Mouse (Mus musculus) MEL (cell line): Measurements from ENCODE around the gene Chst14. TPM values are rescaled to one million over a fixed set of nuclear protein-coding genes. Genes with fewer than 3 reads are reported as not detected.

Experiments used
- DNase-seq: peaks from one replicate; pipeline ENCODE4 v3.0.0; 2011; ENCODE audit warnings: low read depth, low spot score
- H3K27ac ChIP-seq: 2 replicates; pipeline ENCODE4 v1.5.1; 2012; ENCODE audit warnings: low read depth, mild to moderate bottlenecking, control low read depth, low read length, moderate library complexity; ENCODE audit not compliant: control insufficient read depth
- H3K27me3 ChIP-seq, 2 experiments: fragments of 150-350 bp in 1 of 2; sonication (generic) in 1 of 2; 2 replicates each; pipeline ENCODE4 v1.6.1; 2012; ENCODE audit warnings: low read length in 2 of 2, mild to moderate bottlenecking in 2 of 2, improper control_type of control experiment in 1 of 2, moderate library complexity in 1 of 2; ENCODE audit not compliant: insufficient read depth in 2 of 2, control insufficient read depth in 1 of 2
- H3K36me3 ChIP-seq, 2 experiments: 2 replicates each; pipeline ENCODE4 v1.6.1; 2012 to 2014; ENCODE audit warnings: low read length in 2 of 2, improper control_type of control experiment in 1 of 2, inconsistent platforms in 1 of 2, mild to moderate bottlenecking in 1 of 2; ENCODE audit not compliant: insufficient read depth in 2 of 2, control insufficient read depth in 1 of 2
- H3K4me1 ChIP-seq, 2 experiments: fragments of 150-350 bp in 1 of 2; sonication (generic) in 1 of 2; 2 replicates each; pipeline ENCODE4 v1.6.1; 2012; ENCODE audit warnings: low read length in 2 of 2, improper control_type of control experiment in 1 of 2, mild to moderate bottlenecking in 1 of 2; ENCODE audit not compliant: insufficient read depth in 2 of 2, control insufficient read depth in 1 of 2
- H3K4me3 ChIP-seq, 2 experiments: fragments of 150-350 bp in 1 of 2; sonication (generic) in 1 of 2; 2 replicates each; pipeline ENCODE4 v1.5.1; 2012; ENCODE audit warnings: low read depth in 2 of 2, low read length in 2 of 2, mild to moderate bottlenecking in 2 of 2, moderate library complexity in 2 of 2, control low read depth in 1 of 2, improper control_type of control experiment in 1 of 2; ENCODE audit not compliant: control insufficient read depth in 1 of 2, insufficient read depth in 1 of 2
- H3K79me2 ChIP-seq: 2 replicates; pipeline ENCODE4 v1.6.1; 2012; ENCODE audit warnings: mild to moderate bottlenecking, low read length, moderate library complexity; ENCODE audit not compliant: control insufficient read depth, poor library complexity, insufficient read depth
- H3K9ac ChIP-seq: 2 replicates; pipeline ENCODE4 v1.6.1; 2012; ENCODE audit warnings: low read depth, mild to moderate bottlenecking, control low read depth, low read length, moderate library complexity; ENCODE audit not compliant: control insufficient read depth, poor library complexity, severe bottlenecking
- H3K9me3 ChIP-seq: fragments of 150-350 bp; sonication (generic); replicated peaks from 2 replicates; pipeline ENCODE4 v1.6.1; 2012; ENCODE audit warnings: mild to moderate bottlenecking, low read length, improper control_type of control experiment, moderate library complexity; ENCODE audit not compliant: insufficient read depth
- CHD1 ChIP-seq: IDR thresholded peaks from 2 replicates; pipeline ENCODE4 v1.6.1; 2012; ENCODE audit warnings: low read depth, mild to moderate bottlenecking, inconsistent platforms, low read length, improper control_type of control experiment
- EP300 ChIP-seq, 2 experiments: IDR thresholded peaks; 2 replicates each; pipeline ENCODE4 v1.6.1; 2011; ENCODE audit warnings: improper control_type of control experiment in 2 of 2, low read length in 2 of 2, low read depth in 1 of 2, mild to moderate bottlenecking in 1 of 2
- ETS1 ChIP-seq: IDR thresholded peaks from 2 replicates; pipeline ENCODE4 v1.6.1; 2012; ENCODE audit warnings: low read depth, mild to moderate bottlenecking, inconsistent platforms, low read length, improper control_type of control experiment, moderate library complexity
- GATA1 ChIP-seq: IDR thresholded peaks from 2 replicates; pipeline ENCODE4 v1.6.1; 2011; ENCODE audit warnings: low read depth, low read length, improper control_type of control experiment
- HCFC1 ChIP-seq: IDR thresholded peaks from 2 replicates; pipeline ENCODE4 v1.6.1; 2012; ENCODE audit warnings: low read depth, mild to moderate bottlenecking, inconsistent platforms, low read length, improper control_type of control experiment, moderate library complexity
- MAX ChIP-seq: IDR thresholded peaks from 2 replicates; pipeline ENCODE4 v1.6.1; 2011; ENCODE audit warnings: low read length, improper control_type of control experiment
- MAZ ChIP-seq: IDR thresholded peaks from 2 replicates; pipeline ENCODE4 v1.6.1; 2012; ENCODE audit warnings: low read depth, mild to moderate bottlenecking, inconsistent platforms, low read length, improper control_type of control experiment
- MEF2A ChIP-seq: IDR thresholded peaks from 2 replicates; pipeline ENCODE4 v1.6.1; 2014; ENCODE audit warnings: low read depth, mild to moderate bottlenecking, inconsistent platforms, low read length, improper control_type of control experiment; ENCODE audit not compliant: poor library complexity, insufficient replicate concordance, severe bottlenecking; ENCODE audit errors: extremely low read depth
- MXI1 ChIP-seq: IDR thresholded peaks from 2 replicates; pipeline ENCODE4 v1.6.1; 2011; ENCODE audit warnings: mild to moderate bottlenecking, low read depth, low read length, improper control_type of control experiment
- MYB ChIP-seq: IDR thresholded peaks from 2 replicates; pipeline ENCODE4 v1.6.1; 2011; ENCODE audit warnings: mild to moderate bottlenecking, low read depth, low read length, improper control_type of control experiment
- MYC ChIP-seq: IDR thresholded peaks from 2 replicates; pipeline ENCODE4 v1.6.1; 2011; ENCODE audit warnings: low read depth, mild to moderate bottlenecking, low read length, improper control_type of control experiment, moderate library complexity
- NELFE ChIP-seq: IDR thresholded peaks from 2 replicates; pipeline ENCODE4 v1.6.1; 2011; ENCODE audit warnings: low read depth, low read length, improper control_type of control experiment
- NRF1 ChIP-seq: IDR thresholded peaks from 2 replicates; pipeline ENCODE4 v1.6.1; 2014; ENCODE audit warnings: low read depth, mild to moderate bottlenecking, inconsistent platforms, low read length, improper control_type of control experiment, moderate library complexity; ENCODE audit not compliant: poor library complexity, insufficient read depth, severe bottlenecking
- TAL1 ChIP-seq: IDR thresholded peaks from 2 replicates; pipeline ENCODE4 v1.6.1; 2012; ENCODE audit warnings: mild to moderate bottlenecking, inconsistent platforms, low read length, moderate library complexity, mixed read lengths
- TCF12 ChIP-seq: IDR thresholded peaks from 2 replicates; pipeline ENCODE4 v1.6.1; 2014; ENCODE audit warnings: low read depth, mild to moderate bottlenecking, inconsistent platforms, low read length, improper control_type of control experiment, moderate library complexity
- ZNF384 ChIP-seq: IDR thresholded peaks from 2 replicates; pipeline ENCODE4 v1.6.1; 2012; ENCODE audit warnings: low read depth, mild to moderate bottlenecking, inconsistent platforms, low read length, improper control_type of control experiment
- polyA plus RNA-seq, 2 experiments: library from polyadenylated mRNA; stranded (reverse) in 1 of 2; unstranded in 1 of 2; fragments of >175 nt in 1 of 2; fragments of >200 nt in 1 of 2; gene quantifications; 2 replicates each; pipeline versions ENCODE4 v1.2.1 to v1.2.4; 2012; ENCODE audit warnings: low replicate concordance in 2 of 2, low read depth in 1 of 2; ENCODE audit not compliant: insufficient read length in 2 of 2, insufficient read depth in 1 of 2, missing spikeins in 1 of 2
- total RNA-seq: library from RNA; depleted of rRNA; stranded (reverse); fragments of 300-350 nt; gene quantifications from 2 replicates; pipeline ENCODE4 v1.2.3, GENCODE M21; 2012

The Chst14 gene
- total and polyA plus RNA-seq, 3 experiments, result 2.2 to 5.0 TPM; not detected in 1

GRCm38 (mm10) chr2:118887845-118888548 is 38.3 kb upstream of the Chst14 start:
- H3K27me3 ChIP-seq, result no peaks in the 10 kb centered on the region
- H3K4me1 ChIP-seq, result peaks cover 4 to 23% of the 10 kb centered on the region in 2 experiments; a peak in 3 of 4 replicates
- peak; percentile 83 for DNase-seq
- peaks cover 0 to 5% of the 10 kb centered on the region in 2 experiments; a peak in 2 of 4 replicates for H3K36me3 ChIP-seq
- peak; percentile 81 for TF ChIP-seq TCF12
- peak; percentile 34; the same call in 1 of the 2 replicates for TF ChIP-seq GATA1
- TF ChIP-seq NELFE, result no peak
- TF ChIP-seq NRF1, result no peak
- TF ChIP-seq TAL1, result peak; percentile 84
- peak; percentile 87 for TF ChIP-seq MXI1
- TF ChIP-seq ETS1, result peak; percentile 50; the same call in 1 of the 2 replicates
- no peak for TF ChIP-seq MAX
- 0 out of 2 replicates have a peak, but pooled peaks have one; percentile 26 for TF ChIP-seq HCFC1
- TF ChIP-seq EP300 (IDR thresholded peaks at IDR 0.05; ENCODE audit: low read depth in 1 of 2, low read length in 2 of 2), result peak; percentile 7 to 59; a peak in 2 of 4 replicates
- no peak for TF ChIP-seq CHD1
- TF ChIP-seq MAZ, result 0 out of 2 replicates have a peak, but pooled peaks have one; percentile 58
- no peak for TF ChIP-seq MEF2A
- TF ChIP-seq MYB, result no peak
- 0 out of 2 replicates have a peak, but pooled peaks have one; percentile 42 for TF ChIP-seq MYC
- H3K27ac ChIP-seq, result peak overlapping the region; percentile 33
- peak overlapping the region; percentile 41 for H3K9ac ChIP-seq
- H3K79me2 ChIP-seq, result no peaks in the 10 kb centered on the region
- H3K4me3 ChIP-seq, result peak overlapping the region; percentile 41 to 68
- H3K9me3 ChIP-seq, result no peaks in the 10 kb centered on the region

- H3K36me3 ChIP-seq, result peaks cover 0 to 5% of the 10 kb centered on the region in 2 experiments; a peak in 2 of 4 replicates
- H3K27ac ChIP-seq, result no peak overlapping the region
- H3K9me3 ChIP-seq, result no peaks in the 10 kb centered on the region
- no peak for TF ChIP-seq ZNF384
- TF ChIP-seq ETS1, result no peak
- peaks cover 4 to 26% of the 10 kb centered on the region in 2 experiments; a peak in 3 of 4 replicates for H3K4me1 ChIP-seq
- H3K9ac ChIP-seq, result no peak overlapping the region
- no peaks in the 10 kb centered on the region for H3K79me2 ChIP-seq
- H3K27me3 ChIP-seq, result no peaks in the 10 kb centered on the region
- no peak for DNase-seq
- H3K4me3 ChIP-seq, result no peak overlapping the region
These were observed 35.1 kb upstream of the Chst14 start for GRCm38 (mm10) chr2:118891173-118891572.
